Mouse (Mus musculus) bone marrow macrophage, adult 2 months (primary cell): ENCODE data around the gene Adh7.

Experiments
- CTCF ChIP-seq: IDR thresholded peaks from 2 replicates; pipeline ENCODE4 v1.5.1; 2012; ENCODE audit warnings: low read depth, mild to moderate bottlenecking, low read length, moderate library complexity
- POLR2A ChIP-seq: IDR thresholded peaks from 2 replicates; pipeline ENCODE4 v1.6.1; 2012; ENCODE audit warnings: mild to moderate bottlenecking, low read depth, low read length, borderline replicate concordance

DNA sequence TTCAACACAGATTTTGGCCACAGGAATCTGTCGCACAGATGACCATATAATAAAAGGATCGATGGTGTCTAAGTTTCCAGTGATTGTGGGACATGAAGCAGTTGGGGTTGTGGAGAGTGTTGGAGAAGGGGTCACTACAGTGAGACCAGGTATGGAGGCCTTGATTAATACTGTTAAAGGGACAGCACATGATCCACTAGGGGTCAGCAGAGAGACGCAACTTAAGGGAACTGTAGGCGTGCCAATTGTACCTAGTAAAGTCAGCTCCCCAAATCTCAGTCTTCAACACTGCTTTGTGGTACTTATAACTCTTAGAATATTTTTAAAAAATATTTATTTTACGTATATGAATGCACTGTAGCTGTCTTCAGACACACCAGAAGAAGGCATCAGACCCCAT, 5.4 kb downstream of the Adh7 start:
- no peak for TF ChIP-seq CTCF
- no peak for TF ChIP-seq POLR2A
